Mouse (Mus musculus) thymus, postnatal 0 days (tissue): Measurements from ENCODE around the gene Drc7. TPM values are rescaled to one million over a fixed set of nuclear protein-coding genes. Genes with fewer than 3 reads are reported as not detected.

Source experiments
- DNase-seq: peaks from one replicate; pipeline ENCODE4 v3.0.0-alpha.2; 2015; ENCODE audit warnings: low spot score
- polyA plus RNA-seq: library from polyadenylated mRNA; unstranded; fragments of >200 nt; fragmentation: Nextera tagmentation; extraction: Ambion mirVana; gene quantifications from 2 replicates; pipeline ENCODE4 v1.2.1, GENCODE M21; 2015

Gene Drc7
- polyA plus RNA-seq, 1 experiment from 2014 or later = 1.3 TPM

DNA sequence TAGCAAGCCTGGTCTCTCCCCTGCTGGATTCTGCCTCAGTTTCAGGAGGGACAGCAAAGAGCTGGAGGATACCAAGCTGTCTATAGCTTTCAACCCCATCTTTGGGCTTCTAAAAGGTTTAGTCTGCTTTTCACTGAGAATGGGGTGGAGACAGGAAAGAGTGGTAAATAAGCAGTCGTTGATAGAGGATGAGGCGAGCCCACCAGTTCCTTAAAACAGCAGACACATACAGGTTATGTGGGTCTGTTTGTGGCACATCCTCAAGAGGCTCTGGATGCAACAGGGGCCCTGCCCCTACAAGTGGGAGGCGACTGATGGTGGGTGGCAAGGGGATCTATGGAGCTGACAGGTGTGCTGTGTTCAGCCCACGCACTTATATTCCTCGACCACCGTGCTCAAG lies 3.8 kb downstream of the Drc7 start:
- DNase-seq = peak; percentile 52

DNA sequence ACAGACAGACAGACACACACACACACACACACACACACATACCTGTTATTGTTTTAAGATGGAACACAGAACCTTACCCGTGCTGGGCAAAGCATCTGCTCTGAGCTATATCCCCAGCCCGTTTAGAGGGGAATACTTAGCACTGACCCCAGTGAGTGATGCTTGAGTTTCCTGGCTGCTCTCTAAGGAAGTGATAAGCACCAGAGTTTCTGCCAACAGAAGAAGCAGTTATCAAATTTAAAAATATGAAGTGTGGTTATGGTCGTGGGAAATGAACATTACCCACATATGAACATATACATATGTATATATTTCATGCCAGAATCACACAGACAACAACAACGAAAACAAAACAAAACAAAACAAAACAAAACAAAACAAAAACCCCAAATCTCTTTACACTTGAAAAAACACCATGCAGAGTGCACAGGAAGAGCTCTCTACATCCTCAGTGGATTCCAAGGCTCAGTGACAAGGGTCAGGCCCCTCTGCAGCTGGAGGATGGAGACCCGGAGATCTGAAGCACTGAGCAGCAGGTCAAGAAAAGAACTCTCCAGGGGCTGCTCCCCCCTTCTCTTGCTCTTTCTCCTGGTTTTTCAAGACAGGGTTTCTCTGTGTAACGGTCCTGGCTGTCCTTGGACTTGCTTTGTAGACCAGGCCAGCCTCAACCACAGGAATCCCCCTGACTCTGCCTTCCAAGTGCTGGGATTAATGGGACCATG lies 5.1 kb downstream of the Drc7 start:
- no peak for DNase-seq

DNA sequence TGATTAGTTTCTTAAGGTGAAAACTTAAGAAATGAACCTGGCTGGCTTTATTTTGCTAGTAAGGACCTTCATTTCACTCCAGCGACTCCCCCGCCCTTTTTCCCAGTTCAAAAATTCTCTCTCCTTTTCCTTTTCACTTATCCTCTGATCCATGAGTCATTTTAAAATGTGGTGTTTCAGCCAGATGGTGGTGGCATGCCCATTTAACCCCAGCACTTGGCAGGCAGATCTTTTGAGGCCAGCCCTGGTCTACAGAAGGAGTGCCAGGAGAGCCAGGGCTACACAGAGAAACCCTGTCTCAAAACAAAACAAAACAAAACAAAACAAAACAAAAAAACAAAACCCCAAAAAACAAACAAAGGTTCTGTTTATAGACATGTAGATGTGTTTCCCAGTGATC lies 9.6 kb downstream of the Drc7 start:
- no peak for DNase-seq

DNA sequence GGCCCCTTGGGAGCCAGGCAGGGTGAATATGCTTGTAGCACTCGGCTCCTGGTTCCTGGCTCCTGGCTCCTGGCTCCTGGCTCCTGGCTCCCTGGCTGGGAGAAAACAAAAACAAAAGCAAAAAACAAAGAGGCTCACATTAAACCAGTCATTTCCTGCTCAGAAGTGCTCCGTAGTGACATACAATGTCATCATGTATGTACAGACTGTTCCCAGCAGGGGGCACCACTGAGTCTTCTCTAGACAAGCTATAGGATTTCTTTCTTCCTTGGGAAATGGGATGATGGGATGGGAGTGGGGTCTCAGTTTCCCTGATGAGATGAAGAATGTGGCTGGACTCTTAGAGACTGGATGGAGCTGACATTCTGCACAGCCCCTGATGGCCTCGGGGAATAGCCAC lies 12.7 kb downstream of the Drc7 start:
- peak; percentile 77 for DNase-seq

DNA sequence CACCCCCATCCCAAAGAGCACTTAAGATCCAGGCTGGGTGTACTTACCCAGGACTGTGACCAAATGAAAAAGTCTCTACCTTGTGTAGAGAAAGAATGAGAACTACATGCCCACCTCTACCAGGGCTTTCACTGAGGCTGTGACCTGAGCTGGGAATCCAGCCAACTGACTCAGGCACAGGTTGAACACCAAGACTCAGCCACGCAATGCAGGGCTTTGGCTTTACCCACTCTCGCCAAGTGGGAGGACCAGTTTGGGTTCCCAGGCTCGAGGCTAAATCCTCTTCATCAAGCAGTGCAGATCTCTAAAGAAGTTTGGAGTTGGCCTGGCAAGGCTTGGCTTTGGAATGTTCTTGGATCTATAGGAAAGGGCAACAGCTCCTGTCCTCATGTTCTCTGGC lies 20.6 kb downstream of the Drc7 start:
- DNase-seq = no peak

DNA sequence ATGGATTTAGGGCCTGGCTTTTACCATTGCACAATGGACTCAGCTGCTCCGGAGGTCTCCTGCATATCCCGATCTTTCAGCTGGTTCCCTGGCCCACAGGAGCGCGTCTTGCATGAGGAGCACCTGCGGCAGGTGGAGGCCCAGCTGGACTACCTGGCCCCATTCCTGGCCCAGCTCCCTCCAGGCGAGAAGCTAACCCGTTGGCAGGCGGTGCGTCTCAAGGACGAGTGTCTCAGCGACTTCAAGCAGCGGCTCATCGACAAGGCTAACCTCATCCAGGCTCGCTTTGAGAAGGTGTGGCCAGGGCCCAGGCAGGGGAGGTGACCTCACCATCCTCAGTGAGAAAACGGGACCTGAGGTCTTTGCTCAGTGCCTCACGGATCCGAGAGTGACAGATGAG lies 21.2 kb downstream of the Drc7 start:
- no peak for DNase-seq

DNA sequence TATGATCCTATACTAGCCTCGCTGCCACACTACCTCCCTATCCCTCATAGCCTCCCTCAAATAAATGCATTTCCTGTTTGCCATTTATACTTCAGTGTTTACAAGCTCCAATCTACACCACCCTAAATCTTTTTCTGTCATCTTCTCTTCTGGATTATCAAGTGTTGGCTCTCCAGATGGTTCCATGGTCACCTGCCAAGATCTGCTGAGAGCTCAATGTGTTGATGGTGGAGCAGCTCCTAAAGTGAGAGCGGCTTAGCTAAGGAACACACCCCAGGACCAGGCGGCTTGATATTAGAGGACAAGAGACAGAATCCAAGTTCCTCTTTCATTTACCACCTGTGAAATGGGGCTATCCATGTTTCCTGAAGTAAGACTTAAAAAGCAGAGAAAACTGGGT lies 23.2 kb downstream of the Drc7 start:
- DNase-seq = no peak

DNA sequence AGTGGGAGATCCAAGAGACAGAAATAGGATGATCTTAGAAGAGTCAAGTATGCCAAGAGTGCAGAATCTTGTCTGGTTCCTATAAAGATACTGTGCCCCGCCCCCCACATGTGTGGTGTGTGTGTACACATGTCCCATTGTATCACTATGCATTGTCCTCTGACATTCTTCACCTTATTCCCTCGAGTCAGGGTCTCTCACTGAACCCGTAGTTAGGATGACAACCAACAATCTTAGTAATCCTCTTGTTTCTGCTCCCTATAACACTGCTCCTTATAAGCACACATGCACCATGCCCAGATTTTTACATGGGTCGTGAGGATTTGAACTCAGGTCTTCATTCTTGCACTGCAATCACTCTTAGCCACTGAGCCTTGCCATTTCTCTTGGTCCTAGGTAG lies 24.4 kb downstream of the Drc7 start:
- no peak for DNase-seq

DNA sequence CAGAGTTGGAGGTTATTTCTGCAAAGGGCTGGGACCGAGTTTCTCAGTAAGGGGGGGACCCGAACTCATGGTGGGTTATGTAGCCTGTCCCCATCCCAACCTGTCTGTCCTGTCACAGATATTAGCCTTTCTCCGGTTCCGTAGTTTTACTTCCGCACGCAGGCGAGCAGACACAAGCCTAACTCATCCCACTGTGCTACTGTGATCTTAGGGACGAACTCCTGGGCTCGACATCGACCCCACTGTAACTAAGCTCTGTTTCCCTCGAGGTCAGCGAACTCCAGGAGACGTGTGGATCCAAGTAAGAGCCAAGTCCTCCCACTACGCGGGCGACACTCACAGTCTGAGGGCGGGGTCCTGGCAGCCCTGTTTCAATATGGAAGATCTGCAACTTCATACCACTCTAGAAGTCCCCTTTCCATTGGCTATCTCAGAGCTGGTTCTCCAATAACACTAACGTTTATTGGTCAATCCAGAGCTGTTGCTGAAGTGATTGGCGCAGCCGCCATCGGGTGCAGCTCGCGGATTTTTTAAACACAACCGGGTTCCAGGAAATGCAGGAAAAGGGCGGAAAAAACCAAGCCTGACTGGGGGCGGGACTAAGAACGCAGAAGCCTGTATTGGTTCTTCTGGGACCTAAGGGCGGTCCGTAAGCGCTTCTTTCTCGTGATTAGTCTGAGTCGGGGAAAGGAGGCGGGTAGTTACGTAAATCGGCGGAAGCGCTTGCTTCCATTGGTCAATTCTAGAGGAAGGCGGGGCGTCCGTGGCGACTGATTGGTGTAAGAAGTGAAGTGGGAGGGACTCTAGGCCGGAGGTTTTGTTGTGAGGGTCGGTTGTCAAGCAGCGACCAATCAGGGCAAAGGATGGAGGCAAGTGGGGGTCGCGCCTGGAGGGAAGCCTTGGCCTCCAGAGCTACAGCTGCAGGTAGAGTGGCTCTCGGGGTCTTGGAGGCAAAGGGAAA lies 25.8 kb downstream of the Drc7 start, which contains the start of gene Katnb1:
TSS of gene Katnb1 (plus strand) at position 806 of the 961 bp plus-strand sequence.
- DNase-seq = peak; percentile 100

DNA sequence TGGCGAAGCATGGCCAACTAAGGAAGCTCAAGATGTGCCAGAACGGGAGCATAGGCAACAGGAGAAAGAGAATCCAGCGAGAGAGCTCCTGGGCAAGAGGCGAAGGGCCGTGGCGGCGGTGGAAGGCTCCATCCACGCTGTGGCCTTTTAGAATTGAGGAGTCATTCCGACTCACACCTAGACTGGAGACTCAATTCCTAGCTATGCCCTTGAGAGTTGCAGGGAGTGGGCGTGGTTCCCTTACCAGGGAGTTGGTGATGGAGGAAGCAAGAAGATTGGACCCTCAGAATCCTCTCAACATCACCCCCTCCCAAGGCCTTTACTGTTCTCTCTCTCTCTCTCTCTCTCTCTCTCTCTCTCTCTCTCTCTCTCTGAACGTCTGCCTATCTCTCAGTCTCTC lies 26.7 kb downstream of the Drc7 start:
- no peak for DNase-seq

DNA sequence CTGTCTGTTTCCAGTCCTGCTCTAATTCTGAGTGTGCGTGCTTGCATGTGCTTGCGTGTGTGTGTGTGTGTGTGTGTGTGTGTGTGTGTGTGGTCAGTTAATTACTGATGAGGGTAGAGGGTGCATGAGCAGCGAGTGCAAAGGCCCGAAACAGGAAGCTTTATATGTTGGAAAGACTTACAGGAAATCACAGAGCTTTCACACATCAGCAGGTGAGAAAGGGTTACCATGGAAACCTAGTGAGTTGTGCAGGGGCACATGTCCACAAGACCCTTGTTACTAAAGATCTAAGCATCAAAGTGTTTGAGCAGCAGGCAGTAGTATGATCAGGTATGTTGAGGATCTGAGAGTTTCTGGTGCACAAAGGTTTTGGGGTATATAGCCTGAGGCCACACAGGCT lies 29.4 kb downstream of the Drc7 start:
- DNase-seq = no peak

DNA sequence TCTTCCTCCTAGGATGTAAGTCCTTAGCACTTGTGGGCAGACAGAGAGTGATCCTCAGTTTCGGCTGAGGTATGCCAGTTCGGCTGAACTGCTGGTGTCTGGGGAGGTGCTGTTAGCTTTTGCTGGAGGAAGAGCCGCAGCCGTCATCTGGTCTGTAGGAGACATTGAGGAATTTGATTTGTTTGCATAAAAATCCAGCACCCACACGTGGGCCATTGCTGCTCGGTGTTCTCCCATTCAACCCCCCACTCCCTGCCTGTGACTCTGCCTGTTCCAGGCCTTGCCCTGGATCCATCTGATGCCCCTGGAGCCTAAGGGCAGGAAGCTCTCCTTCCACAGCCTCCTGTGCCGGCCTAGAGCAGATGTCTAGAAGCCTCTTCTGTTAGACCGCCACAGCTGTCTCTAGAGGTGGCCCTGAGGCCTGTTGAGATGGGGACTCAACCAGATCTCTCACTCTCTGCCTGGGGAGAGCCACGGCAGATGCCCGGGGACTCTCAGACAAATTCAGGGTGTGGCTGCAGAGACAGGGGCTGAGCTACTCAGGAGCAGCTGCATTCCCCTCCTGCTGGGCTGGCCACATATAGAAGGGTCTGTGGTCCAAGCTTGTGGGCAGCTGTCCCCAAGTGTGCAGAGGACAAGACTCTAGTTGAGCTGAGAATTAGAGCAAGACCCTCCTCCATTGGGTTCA lies 30.0 kb downstream of the Drc7 start:
- DNase-seq = no peak

DNA sequence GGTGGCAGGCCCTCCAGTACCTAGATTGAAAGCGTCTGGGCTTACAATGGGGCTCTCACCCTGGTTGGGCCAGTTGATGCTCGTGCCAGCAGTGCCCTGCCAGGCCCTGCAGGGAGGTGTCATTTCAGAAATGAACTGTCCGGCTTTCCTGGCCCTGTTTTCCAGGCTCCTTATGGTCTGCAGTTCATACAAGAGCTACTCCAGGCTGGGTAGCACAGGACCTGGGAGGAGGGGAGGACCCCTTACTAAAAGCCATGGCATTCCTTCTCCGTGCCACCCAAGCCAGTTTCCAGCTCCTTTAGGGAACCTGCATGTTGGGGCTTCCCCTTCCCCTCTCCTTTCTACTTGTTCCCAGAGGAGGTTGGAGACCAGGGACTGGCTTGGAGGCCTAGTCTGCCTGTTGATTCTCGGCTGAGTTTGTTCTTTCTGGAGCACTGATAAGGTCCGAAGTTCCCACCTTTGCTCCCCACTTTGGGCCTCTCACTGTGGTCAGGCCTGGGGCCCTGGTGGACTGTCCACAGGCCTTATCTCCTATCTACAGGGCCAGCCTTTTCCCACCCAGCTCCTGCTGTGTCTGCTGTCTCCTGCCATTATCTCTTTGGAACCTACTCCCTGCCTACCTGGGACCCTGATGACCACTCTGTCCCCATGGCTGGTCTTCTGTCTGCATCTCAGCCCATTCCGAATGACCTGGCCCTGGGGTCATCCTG lies 30.7 kb downstream of the Drc7 start:
- DNase-seq = no peak

DNA sequence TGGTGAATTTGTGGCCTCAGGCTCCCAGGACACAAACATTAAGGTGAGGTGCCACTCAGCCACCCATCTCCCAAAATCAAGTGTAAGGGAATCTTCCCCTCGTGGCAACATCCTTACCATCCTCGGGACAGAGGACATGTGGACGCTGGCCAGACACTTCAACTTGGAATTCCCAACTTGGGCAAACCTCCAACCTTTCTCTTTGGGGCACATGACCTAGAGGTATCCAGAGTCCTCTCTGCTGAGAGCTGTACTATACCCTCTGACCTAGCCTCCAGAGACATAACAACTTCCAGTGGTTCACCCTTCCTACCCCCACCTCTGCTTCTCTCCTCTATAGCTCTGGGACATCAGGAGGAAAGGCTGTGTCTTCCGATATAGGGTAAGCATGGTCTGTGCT lies 38.7 kb downstream of the Drc7 start:
- DNase-seq = no peak

DNA sequence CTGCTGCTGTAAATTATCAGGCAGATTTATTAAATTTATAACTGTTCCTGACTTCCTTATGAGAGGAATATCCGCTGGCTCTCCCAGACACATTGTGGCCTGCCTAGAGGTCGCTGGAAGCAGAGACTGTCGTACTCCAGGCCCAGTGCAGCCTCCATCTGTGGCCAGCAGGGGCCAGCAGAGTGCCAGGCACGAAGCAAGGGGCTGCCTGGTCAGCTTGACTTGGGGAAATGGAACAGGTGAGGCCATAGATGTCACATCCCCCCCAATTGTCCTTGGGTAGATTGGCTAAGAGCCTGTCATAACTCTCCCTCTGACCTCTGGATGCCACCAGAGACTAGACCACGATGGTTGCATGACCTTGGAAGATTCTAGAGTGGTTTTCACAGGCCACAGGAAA lies 44.1 kb downstream of the Drc7 start:
- DNase-seq = peak; percentile 54

DNA sequence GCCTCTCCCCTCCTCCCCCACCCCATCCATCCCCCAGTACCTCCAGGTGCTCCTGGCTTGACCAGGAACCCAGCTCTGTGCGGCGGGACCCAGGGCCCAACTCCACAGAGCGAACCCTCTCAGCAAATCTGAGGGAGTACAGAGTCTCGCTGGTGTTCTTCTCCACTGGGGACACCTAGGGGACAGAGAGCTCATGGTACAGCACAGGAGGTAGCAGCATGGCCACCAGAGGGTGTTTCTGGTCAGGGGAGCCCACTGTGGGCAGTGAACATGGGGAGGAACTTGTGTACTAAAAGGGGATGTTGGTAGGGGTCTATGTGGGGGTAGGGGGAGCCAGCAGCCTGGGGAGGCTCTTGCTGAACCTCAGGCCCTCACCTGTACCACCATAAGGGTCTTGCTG lies 47.1 kb downstream of the Drc7 start:
- DNase-seq = no peak

DNA sequence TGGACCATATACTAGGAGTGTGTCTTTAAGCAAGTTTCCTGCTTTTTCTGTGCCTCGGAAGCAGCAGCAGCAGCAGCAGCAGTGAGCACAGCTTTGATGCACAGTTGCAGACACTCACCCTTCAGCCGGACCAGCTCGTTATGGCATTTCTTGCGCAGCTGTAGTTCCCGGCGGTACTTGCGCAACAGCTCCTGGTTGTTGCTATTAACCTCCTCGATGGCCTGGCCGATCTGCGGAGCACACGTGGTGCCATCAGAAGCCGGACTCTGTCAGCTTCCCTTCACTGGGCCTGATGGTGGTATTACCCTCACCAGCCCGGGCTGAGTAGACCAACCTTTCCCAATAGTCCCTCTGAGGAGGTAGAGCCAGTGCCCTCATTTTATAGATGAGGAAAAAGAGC lies 52.4 kb downstream of the Drc7 start:
- no peak for DNase-seq

DNA sequence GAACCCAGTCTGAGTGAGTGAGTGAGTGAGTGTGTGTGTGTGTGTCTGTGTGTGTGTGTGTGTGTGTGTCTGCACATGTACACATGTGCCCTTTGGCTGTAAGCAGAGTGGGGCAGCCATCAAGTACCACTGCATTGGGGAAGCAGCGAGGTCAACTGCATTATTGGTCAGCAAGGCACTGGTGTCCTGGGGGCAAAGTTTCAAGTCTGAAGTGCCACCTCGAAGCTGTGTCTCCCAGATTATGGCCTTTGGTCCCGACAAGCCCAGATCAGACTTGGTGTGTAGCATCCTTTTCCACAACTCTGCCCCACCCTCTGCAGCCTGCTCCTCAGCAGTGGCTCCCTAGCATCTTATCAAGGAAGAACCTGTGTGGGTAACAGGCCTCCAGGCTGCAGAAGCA lies 57.7 kb downstream of the Drc7 start:
- DNase-seq = no peak

DNA sequence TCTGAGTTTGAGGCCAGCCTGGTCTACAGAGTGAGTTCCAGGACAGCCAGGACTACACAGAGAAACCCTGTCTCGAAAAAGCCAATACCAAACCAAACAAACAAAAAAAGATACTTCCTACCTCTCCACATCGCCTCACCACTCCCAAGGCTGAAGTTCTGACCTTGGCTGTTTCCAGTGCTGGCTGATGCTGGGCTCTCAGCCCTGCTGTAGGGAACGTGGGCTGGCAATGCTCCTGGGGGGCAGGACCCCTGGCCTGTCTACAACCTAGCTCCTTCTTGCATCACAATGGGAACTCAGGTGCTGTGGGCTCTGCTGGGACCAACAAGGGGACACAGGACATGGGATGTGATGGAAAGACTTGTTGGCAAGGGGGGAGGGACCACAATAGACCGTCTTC lies 58.2 kb downstream of the Drc7 start:
- no peak for DNase-seq

DNA sequence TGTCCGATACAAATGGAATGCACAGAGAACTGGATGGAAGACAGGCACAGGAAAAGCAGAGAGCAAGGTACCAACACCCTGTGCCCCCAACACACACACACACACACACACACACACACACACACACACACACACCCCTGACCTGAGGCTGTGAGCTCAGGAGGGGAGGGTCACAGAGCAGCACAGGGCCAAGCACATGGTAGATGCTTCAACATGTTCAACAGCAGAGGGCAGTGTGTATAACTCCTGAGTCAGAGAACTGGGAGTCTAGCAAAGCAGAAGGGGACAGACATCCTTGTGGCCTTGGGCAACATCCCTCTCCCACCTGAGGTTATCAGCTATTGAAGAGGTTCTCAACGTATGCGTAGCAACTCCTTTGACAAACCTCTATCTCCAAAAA lies 58.8 kb downstream of the Drc7 start:
- DNase-seq = peak; percentile 58

DNA sequence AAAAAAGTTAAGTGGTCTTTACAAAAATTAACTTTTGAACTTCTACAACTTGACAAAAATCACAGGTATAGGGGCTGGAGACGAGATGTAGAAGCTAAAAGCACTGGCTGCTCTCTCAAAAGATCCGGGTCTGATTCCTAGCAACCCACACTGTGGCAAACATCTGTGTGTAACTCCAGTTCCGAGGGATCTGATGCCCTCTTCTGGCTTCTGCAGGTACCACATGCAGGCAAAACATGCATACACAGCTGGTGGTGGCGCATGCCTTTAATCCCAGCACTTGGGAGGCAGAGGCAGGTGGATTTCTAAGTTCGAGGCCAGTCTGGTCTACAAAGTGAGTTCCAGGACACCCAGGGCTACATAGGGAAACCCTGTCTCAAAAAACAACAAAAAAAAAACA lies 68.6 kb downstream of the Drc7 start:
- DNase-seq = no peak
